Mouse (Mus musculus): ENCODE measurements at regions not wholly inside any gene's neighbourhood (a gene's known extent, or its start where the extent isn't known, plus 50 kb on each side); places are given as distances from the start of the nearest gene placed in this dataset.

- Histone ChIP-seq H3K27me3 (ENCODE audit: control insufficient read depth, insufficient read depth, low read length) (no peaks in the 10 kb centered on the region), H3K4me3 (ENCODE audit: control insufficient read depth, low read depth, low read length) (no peak overlapping the region), H3K27ac (ENCODE audit: control insufficient read depth, insufficient read depth, low read depth, low read length) (no peak overlapping the region), H3K36me3 (ENCODE audit: control insufficient read depth, insufficient read depth, low read length) (no peaks in the 10 kb centered on the region), H3K4me1 (ENCODE audit: control insufficient read depth, insufficient read depth, low read length) (no peaks in the 10 kb centered on the region)
- no peak for TF ChIP-seq CTCF (IDR thresholded peaks at IDR 0.05; ENCODE audit: control insufficient read depth, insufficient read depth, insufficient replicate concordance, low read depth, low read length)
- TF ChIP-seq POLR2A (IDR thresholded peaks at IDR 0.05; ENCODE audit: control insufficient read depth, low read depth, low read length) = no peak
Observed at GRCm38 (mm10) chr10:44779568-44780207, 251.4 kb upstream of the Prdm1 start.

DNA sequence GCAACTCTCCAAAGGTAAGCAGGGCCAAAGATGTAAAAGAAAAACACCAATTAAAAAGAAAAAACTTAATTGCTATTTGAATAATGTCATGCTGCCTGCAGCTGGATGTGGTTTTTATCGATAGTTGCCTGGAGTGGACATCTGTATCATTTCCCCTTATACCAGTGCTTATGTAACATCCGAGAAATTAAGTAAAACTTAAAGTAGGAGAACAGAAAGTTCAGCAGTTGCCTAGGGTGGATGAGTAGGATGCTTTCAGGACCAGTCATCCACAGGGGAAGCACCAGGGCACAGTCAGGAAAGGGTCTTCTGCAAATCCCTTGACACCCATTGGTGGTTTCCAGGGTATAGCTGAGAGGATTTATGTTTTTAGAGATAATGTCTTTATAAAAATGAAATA lies 248.9 kb upstream of the Prdm1 start:
- no peak overlapping the region for H3K4me3 ChIP-seq (ENCODE audit: control insufficient read depth, low read depth, low read length)
- H3K36me3 ChIP-seq (ENCODE audit: control insufficient read depth, insufficient read depth, low read length) = no peaks in the 10 kb centered on the region
- no peaks in the 10 kb centered on the region for H3K4me1 ChIP-seq (ENCODE audit: control insufficient read depth, insufficient read depth, low read length)
- H3K27ac ChIP-seq (ENCODE audit: control insufficient read depth, insufficient read depth, low read depth, low read length) = no peak overlapping the region
- TF ChIP-seq POLR2A (IDR thresholded peaks at IDR 0.05; ENCODE audit: control insufficient read depth, low read depth, low read length) = no peak
- no peak for TF ChIP-seq CTCF (IDR thresholded peaks at IDR 0.05; ENCODE audit: control insufficient read depth, insufficient read depth, insufficient replicate concordance, low read depth, low read length)
- no peaks in the 10 kb centered on the region for H3K27me3 ChIP-seq (ENCODE audit: control insufficient read depth, insufficient read depth, low read length)

- TF ChIP-seq CTCF (IDR thresholded peaks at IDR 0.05; ENCODE audit: control insufficient read depth, insufficient read depth, insufficient replicate concordance, low read depth, low read length) (no peak), POLR2A (IDR thresholded peaks at IDR 0.05; ENCODE audit: control insufficient read depth, low read depth, low read length) (no peak)
- Histone ChIP-seq H3K4me1 (ENCODE audit: control insufficient read depth, insufficient read depth, low read length) (no peaks in the 10 kb centered on the region), H3K4me3 (ENCODE audit: control insufficient read depth, low read depth, low read length) (no peak overlapping the region), H3K36me3 (ENCODE audit: control insufficient read depth, insufficient read depth, low read length) (no peaks in the 10 kb centered on the region), H3K27me3 (ENCODE audit: control insufficient read depth, insufficient read depth, low read length) (no peaks in the 10 kb centered on the region), H3K27ac (ENCODE audit: control insufficient read depth, insufficient read depth, low read depth, low read length) (no peak overlapping the region)
Observed at GRCm38 (mm10) chr10:44776175-44776574, 247.9 kb upstream of the Prdm1 start.

DNA sequence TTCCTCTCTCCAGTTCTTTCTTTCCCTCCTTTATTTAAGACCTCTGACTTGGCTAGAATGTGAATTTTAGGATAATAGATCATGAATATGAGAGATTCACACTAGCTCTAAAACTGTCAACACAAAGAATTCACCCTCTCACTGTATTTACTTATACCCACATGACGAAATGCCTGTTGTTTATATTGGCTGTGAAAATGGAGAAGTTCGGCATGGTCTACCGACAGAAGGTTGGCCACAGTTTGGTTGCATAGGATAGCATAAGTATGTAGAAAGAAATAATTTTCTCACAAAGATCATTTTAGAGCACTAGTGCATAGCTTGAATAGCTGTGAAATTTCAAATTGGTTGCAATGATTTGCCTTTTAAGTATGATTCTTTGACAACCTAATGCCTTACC lies 237.2 kb upstream of the Prdm1 start:
- H3K36me3 ChIP-seq (ENCODE audit: control insufficient read depth, insufficient read depth, low read length) = no peaks in the 10 kb centered on the region
- no peak overlapping the region for H3K4me3 ChIP-seq (ENCODE audit: control insufficient read depth, low read depth, low read length)
- TF ChIP-seq CTCF (IDR thresholded peaks at IDR 0.05; ENCODE audit: control insufficient read depth, insufficient read depth, insufficient replicate concordance, low read depth, low read length) (no peak), POLR2A (IDR thresholded peaks at IDR 0.05; ENCODE audit: control insufficient read depth, low read depth, low read length) (no peak)
- no peak overlapping the region for H3K27ac ChIP-seq (ENCODE audit: control insufficient read depth, insufficient read depth, low read depth, low read length)
- no peaks in the 10 kb centered on the region for H3K4me1 ChIP-seq (ENCODE audit: control insufficient read depth, insufficient read depth, low read length)
- no peaks in the 10 kb centered on the region for H3K27me3 ChIP-seq (ENCODE audit: control insufficient read depth, insufficient read depth, low read length)

DNA sequence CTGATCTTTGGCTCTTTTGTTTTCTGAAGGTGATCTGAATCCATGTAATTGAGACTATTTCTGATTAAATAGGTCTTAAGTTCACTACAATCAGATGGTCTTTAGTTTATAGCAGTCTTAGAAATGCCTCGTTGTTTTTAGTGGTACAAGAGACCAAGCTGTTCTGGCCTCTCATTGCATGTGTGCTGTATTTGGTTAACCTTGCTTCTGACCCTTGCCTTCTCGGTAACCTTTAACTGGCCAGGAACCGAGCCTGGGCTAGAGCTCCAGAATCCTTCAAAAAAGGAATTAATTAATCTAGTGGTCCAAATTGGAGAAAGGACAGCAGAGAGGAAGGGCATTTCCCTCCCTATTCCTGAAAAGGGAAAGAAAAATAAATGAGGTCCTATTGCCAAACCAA lies 234.8 kb upstream of the Prdm1 start:
- Histone ChIP-seq H3K4me3 (ENCODE audit: control insufficient read depth, low read depth, low read length) (no peak overlapping the region), H3K27me3 (ENCODE audit: control insufficient read depth, insufficient read depth, low read length) (no peaks in the 10 kb centered on the region), H3K4me1 (ENCODE audit: control insufficient read depth, insufficient read depth, low read length) (no peaks in the 10 kb centered on the region), H3K36me3 (ENCODE audit: control insufficient read depth, insufficient read depth, low read length) (no peaks in the 10 kb centered on the region), H3K27ac (ENCODE audit: control insufficient read depth, insufficient read depth, low read depth, low read length) (no peak overlapping the region)
- TF ChIP-seq CTCF (IDR thresholded peaks at IDR 0.05; ENCODE audit: control insufficient read depth, insufficient read depth, insufficient replicate concordance, low read depth, low read length) = no peak
- no peak for TF ChIP-seq POLR2A (IDR thresholded peaks at IDR 0.05; ENCODE audit: control insufficient read depth, low read depth, low read length)

- Histone ChIP-seq H3K36me3 (ENCODE audit: control insufficient read depth, insufficient read depth, low read length) (no peaks in the 10 kb centered on the region), H3K4me1 (ENCODE audit: control insufficient read depth, insufficient read depth, low read length) (no peaks in the 10 kb centered on the region), H3K27ac (ENCODE audit: control insufficient read depth, insufficient read depth, low read depth, low read length) (no peak overlapping the region), H3K4me3 (ENCODE audit: control insufficient read depth, low read depth, low read length) (no peak overlapping the region), H3K27me3 (ENCODE audit: control insufficient read depth, insufficient read depth, low read length) (no peaks in the 10 kb centered on the region)
- TF ChIP-seq POLR2A (IDR thresholded peaks at IDR 0.05; ENCODE audit: control insufficient read depth, low read depth, low read length) = no peak
- no peak for TF ChIP-seq CTCF (IDR thresholded peaks at IDR 0.05; ENCODE audit: control insufficient read depth, insufficient read depth, insufficient replicate concordance, low read depth, low read length)
Observed at GRCm38 (mm10) chr10:44762068-44762467, 233.8 kb upstream of the Prdm1 start.

GRCm38 (mm10) chr10:44761324-44761723 lies 233.0 kb upstream of the Prdm1 start:
- TF ChIP-seq CTCF (IDR thresholded peaks at IDR 0.05; ENCODE audit: control insufficient read depth, insufficient read depth, insufficient replicate concordance, low read depth, low read length) = no peak
- TF ChIP-seq POLR2A (IDR thresholded peaks at IDR 0.05; ENCODE audit: control insufficient read depth, low read depth, low read length) = no peak
- Histone ChIP-seq H3K4me1 (ENCODE audit: control insufficient read depth, insufficient read depth, low read length) (no peaks in the 10 kb centered on the region), H3K27me3 (ENCODE audit: control insufficient read depth, insufficient read depth, low read length) (no peaks in the 10 kb centered on the region), H3K4me3 (ENCODE audit: control insufficient read depth, low read depth, low read length) (no peak overlapping the region), H3K27ac (ENCODE audit: control insufficient read depth, insufficient read depth, low read depth, low read length) (no peak overlapping the region), H3K36me3 (ENCODE audit: control insufficient read depth, insufficient read depth, low read length) (no peaks in the 10 kb centered on the region)

All from testis, adult 2 months (tissue).